Mouse (Mus musculus): ENCODE measurements at regions not wholly inside any gene's neighbourhood (a gene's known extent, or its start where the extent isn't known, plus 50 kb on each side); places are given as distances from the start of the nearest gene placed in this dataset.

DNA sequence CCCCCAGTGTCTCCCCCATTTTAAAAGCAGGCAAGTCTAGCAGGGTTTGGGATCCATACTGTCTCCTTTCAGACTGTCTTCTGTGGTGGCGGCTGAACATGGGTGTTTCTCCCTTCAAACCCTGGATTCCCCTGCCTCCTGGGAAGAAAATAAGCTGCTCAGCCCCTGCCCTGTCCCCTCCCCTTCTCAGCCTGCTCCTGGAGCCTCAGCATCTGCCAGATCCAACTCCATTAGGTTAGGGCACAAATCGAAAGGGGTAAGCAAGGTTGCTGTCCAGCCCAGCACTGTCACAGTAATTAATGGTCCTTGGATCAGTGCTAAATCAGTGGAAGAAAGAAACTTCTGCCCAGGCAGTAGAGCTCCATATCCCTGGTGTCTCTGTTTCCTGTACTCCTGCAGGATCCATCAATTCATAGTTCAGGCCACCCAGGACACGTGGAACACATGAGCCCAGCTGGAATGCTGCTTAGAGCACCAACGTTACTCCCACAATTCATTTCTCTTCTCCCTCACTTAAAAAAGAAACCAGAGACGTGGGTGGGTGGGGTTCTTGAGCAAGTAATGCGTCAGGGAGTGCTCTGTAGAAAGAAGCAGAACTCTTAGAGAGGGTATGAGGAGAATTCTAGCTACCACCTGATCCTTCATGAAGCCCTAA, 93.0 kb upstream of the Adpgk start:
- no peak overlapping the region for H3K4me2 ChIP-seq (ENCODE audit: low read length)
- no peak overlapping the region for H3K4me3 ChIP-seq (replicated peaks; ENCODE audit: low read length)
- H3K9me3 ChIP-seq (ENCODE audit: control insufficient read depth, low read length) = no peaks in the 10 kb centered on the region
- no peak overlapping the region for H3K9ac ChIP-seq (replicated peaks; ENCODE audit: low read depth, low read length)
- 56% methylated on average over 6 of the region's 6 CpGs for WGBS
- no peaks in the 10 kb centered on the region for H3K27me3 ChIP-seq (replicated peaks; ENCODE audit: control insufficient read depth, insufficient read depth, low read length)
- H3K4me1 ChIP-seq (replicated peaks; ENCODE audit: control insufficient read depth, insufficient read depth, low read length) = peaks cover 33% of the 10 kb centered on the region
- ATAC-seq = no peak
- no peaks in the 10 kb centered on the region for H3K36me3 ChIP-seq (ENCODE audit: control insufficient read depth, insufficient read depth)
- H3K27ac ChIP-seq (ENCODE audit: low read length) = peak overlapping the region; percentile 39; the same call in 1 of the 2 replicates

DNA sequence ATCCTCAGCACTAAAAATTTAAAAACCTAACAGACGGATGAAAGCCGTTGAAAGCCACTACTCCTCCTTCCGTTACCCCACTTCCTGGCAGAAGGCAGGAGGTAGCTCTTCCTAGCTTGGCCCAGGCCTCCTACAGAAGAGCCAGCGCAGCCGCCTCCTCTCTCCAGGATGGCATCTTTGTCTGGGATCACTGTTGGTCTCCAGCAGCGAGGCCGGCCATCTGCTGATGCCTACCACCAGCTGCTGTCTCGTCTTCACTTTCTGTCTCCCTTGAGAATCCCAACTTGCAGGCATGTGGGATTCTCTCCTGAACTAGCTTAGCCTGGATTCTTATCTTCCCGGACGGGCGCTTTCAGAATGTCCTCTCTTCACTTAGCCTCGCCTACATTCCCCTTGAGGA, 93.9 kb upstream of the Adpgk start:
- Histone ChIP-seq H3K9ac (replicated peaks; ENCODE audit: low read depth, low read length) (no peak overlapping the region), H3K27me3 (replicated peaks; ENCODE audit: control insufficient read depth, insufficient read depth, low read length) (no peaks in the 10 kb centered on the region), H3K36me3 (ENCODE audit: control insufficient read depth, insufficient read depth) (no peaks in the 10 kb centered on the region), H3K27ac (ENCODE audit: low read length) (peak overlapping the region; percentile 41), H3K4me1 (replicated peaks; ENCODE audit: control insufficient read depth, insufficient read depth, low read length) (peaks cover 27% of the 10 kb centered on the region), H3K4me2 (ENCODE audit: low read length) (no peak overlapping the region), H3K9me3 (ENCODE audit: control insufficient read depth, low read length) (no peaks in the 10 kb centered on the region), H3K4me3 (replicated peaks; ENCODE audit: low read length) (no peak overlapping the region)
- WGBS = 64% methylated on average over 12 of the region's 12 CpGs
- peak; percentile 81 for ATAC-seq

DNA sequence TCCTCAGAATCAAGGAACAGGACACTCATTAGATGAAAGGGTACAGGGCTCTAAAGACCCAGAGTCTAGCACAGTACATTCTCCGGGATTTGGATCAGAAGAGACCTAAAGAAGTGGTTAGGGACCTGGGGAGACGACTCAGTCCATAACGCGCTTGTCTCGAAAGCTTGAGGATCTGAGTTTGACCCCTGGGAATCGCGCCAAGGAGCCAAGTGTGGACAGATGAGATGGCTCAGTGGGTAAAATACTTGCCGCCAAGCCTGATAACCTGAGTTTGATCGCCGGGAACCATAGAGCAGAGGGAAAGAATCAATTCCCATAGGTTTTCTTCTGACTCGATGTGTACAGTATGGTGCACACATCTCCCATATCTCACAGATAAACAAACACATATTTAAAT, 97.4 kb upstream of the Adpgk start:
- Histone ChIP-seq H3K9me3 (ENCODE audit: control insufficient read depth, low read length) (no peaks in the 10 kb centered on the region), H3K9ac (replicated peaks; ENCODE audit: low read depth, low read length) (no peak overlapping the region), H3K4me2 (ENCODE audit: low read length) (no peak overlapping the region), H3K27ac (ENCODE audit: low read length) (no peak overlapping the region), H3K27me3 (replicated peaks; ENCODE audit: control insufficient read depth, insufficient read depth, low read length) (no peaks in the 10 kb centered on the region), H3K36me3 (ENCODE audit: control insufficient read depth, insufficient read depth) (no peaks in the 10 kb centered on the region), H3K4me1 (replicated peaks; ENCODE audit: control insufficient read depth, insufficient read depth, low read length) (peaks cover 17% of the 10 kb centered on the region), H3K4me3 (replicated peaks; ENCODE audit: low read length) (no peak overlapping the region)
- no peak for ATAC-seq
- WGBS = 94% methylated on average over 11 of the region's 11 CpGs

DNA sequence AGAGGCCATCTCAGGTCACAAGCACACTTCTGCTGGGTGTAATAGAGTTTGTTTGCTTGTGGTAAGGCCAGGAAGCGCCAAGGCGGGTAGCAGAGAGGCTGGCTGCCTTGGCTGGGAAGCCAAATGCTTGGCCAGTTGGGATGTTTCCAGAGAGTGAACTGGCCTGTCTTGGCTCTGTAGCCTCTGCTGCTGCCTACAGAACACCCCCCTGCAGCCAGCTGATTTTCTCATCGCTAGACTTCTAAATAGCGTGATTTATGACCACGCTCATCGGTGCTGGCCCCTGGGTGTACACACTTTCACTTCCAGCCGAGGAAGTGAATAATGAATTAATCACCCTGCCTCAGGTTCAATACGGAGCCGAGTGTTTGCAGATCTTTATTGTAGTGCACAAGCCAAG, 102.2 kb upstream of the Adpgk start:
- no peaks in the 10 kb centered on the region for H3K27me3 ChIP-seq (replicated peaks; ENCODE audit: control insufficient read depth, insufficient read depth, low read length)
- no peaks in the 10 kb centered on the region for H3K9me3 ChIP-seq (ENCODE audit: control insufficient read depth, low read length)
- whole genome bisulfite sequencing = 57% methylated on average over 9 of the region's 9 CpGs
- no peak for ATAC-seq
- H3K36me3 ChIP-seq (ENCODE audit: control insufficient read depth, insufficient read depth) = no peaks in the 10 kb centered on the region
- H3K27ac ChIP-seq (ENCODE audit: low read length) = no peak overlapping the region
- H3K9ac ChIP-seq (replicated peaks; ENCODE audit: low read depth, low read length) = no peak overlapping the region
- H3K4me3 ChIP-seq (replicated peaks; ENCODE audit: low read length) = no peak overlapping the region
- peaks cover 6% of the 10 kb centered on the region; the same call in 1 of the 2 replicates for H3K4me1 ChIP-seq (replicated peaks; ENCODE audit: control insufficient read depth, insufficient read depth, low read length)
- no peak overlapping the region for H3K4me2 ChIP-seq (ENCODE audit: low read length)

DNA sequence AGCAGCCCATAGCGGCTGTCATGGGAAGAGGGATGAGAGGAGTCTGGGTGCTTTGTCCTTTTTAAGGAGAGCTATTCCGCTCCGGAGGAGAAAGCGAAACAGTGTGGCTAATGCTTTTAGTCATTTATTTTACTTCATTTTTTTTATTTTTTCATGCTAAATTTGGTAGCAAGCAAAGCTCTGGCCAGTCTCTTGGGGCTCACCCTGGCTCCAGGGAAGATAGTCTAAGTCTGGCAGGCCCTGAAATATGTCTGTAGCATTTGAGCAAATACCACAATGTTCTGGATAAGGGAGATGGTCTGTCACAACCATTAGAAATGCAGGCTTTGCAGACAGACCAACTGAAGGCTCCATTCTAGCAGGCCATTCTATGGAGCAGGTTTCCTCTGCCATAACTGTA, 102.9 kb upstream of the Adpgk start:
- no peak overlapping the region for H3K4me3 ChIP-seq (replicated peaks; ENCODE audit: low read length)
- H3K4me2 ChIP-seq (ENCODE audit: low read length) = no peak overlapping the region
- no peaks in the 10 kb centered on the region for H3K9me3 ChIP-seq (ENCODE audit: control insufficient read depth, low read length)
- WGBS = 67% methylated on average over 4 of the region's 4 CpGs
- no peak overlapping the region for H3K27ac ChIP-seq (ENCODE audit: low read length)
- no peaks in the 10 kb centered on the region for H3K36me3 ChIP-seq (ENCODE audit: control insufficient read depth, insufficient read depth)
- ATAC-seq = no peak
- no peak overlapping the region for H3K9ac ChIP-seq (replicated peaks; ENCODE audit: low read depth, low read length)
- H3K4me1 ChIP-seq (replicated peaks; ENCODE audit: control insufficient read depth, insufficient read depth, low read length) = peaks cover 6% of the 10 kb centered on the region; the same call in 1 of the 2 replicates
- H3K27me3 ChIP-seq (replicated peaks; ENCODE audit: control insufficient read depth, insufficient read depth, low read length) = no peaks in the 10 kb centered on the region

DNA sequence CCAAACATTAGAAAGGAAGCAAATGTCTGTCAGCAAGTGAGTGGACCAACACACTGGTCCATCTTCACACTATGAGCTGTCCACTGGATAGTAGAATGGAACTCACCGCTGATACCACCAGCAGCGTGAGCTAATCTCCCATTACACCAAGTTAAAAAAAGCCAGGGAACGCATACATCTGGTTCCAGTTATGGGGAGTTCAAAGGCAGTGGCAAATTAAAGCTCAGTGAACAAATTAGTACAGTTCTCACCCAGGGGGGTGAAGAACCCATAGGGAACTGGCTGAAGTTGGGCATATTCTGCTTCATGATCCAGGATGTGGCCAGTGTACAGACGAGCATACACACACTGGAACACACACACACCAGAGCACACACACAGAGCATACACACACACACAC, 105.0 kb upstream of the Adpgk start:
- H3K4me1 ChIP-seq (replicated peaks; ENCODE audit: control insufficient read depth, insufficient read depth, low read length) = peaks cover 6% of the 10 kb centered on the region; the same call in 1 of the 2 replicates
- no peak overlapping the region for H3K4me2 ChIP-seq (ENCODE audit: low read length)
- H3K9me3 ChIP-seq (ENCODE audit: control insufficient read depth, low read length) = no peaks in the 10 kb centered on the region
- no peaks in the 10 kb centered on the region for H3K36me3 ChIP-seq (ENCODE audit: control insufficient read depth, insufficient read depth)
- H3K9ac ChIP-seq (replicated peaks; ENCODE audit: low read depth, low read length) = no peak overlapping the region
- 69% methylated on average over 4 of the region's 4 CpGs for WGBS
- ATAC-seq = no peak
- H3K27me3 ChIP-seq (replicated peaks; ENCODE audit: control insufficient read depth, insufficient read depth, low read length) = no peaks in the 10 kb centered on the region
- H3K4me3 ChIP-seq (replicated peaks; ENCODE audit: low read length) = no peak overlapping the region
- no peak overlapping the region for H3K27ac ChIP-seq (ENCODE audit: low read length)

DNA sequence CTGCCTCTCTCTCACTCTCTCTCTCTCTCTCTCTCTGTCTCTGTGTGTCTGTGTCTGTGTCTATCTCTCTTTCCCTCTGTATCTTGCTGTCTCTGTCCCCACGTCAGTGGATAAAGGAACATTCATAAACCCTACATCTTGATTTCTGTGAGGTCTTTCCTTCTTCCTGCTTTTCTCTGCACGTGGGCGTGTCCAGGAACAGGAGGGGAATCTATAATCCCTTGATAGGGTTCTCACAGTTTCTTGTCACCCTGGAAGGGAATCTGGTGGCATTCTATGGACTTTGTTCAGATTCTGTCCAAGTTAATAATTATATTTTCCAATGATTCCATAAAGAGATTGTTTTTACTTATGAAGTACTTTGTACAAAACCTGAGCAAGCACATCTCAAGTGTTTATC, 107.3 kb upstream of the Adpgk start:
- WGBS = 69% methylated on average over 3 of the region's 3 CpGs

DNA sequence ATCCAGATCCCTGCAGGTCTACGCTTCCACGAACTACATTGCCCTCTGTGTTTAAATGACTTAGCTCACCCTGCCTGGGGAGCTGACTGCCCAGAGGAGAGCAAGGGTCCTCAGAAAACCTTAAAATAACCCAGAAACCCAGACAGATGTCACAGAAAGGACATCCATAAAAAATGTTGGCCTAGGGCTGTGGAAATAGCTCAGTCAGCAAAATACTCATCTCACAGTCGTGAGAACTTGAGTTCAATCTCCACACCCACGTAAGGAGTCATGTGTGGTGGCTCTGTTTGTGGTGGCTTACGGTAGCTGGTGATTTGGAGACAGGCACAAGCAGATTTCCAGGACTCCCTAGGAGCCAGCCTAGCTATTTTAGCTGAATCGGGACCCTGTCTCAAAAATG, 108.5 kb upstream of the Adpgk start:
- Histone ChIP-seq H3K27me3 (replicated peaks; ENCODE audit: control insufficient read depth, insufficient read depth, low read length) (no peaks in the 10 kb centered on the region), H3K4me1 (replicated peaks; ENCODE audit: control insufficient read depth, insufficient read depth, low read length) (no peaks in the 10 kb centered on the region), H3K27ac (ENCODE audit: low read length) (no peak overlapping the region), H3K4me3 (replicated peaks; ENCODE audit: low read length) (no peak overlapping the region), H3K4me2 (ENCODE audit: low read length) (no peak overlapping the region), H3K9ac (replicated peaks; ENCODE audit: low read depth, low read length) (no peak overlapping the region), H3K36me3 (ENCODE audit: control insufficient read depth, insufficient read depth) (no peaks in the 10 kb centered on the region), H3K9me3 (ENCODE audit: control insufficient read depth, low read length) (no peaks in the 10 kb centered on the region)
- WGBS = 86% methylated on average over 6 of the region's 6 CpGs
- no peak for ATAC-seq

More for the DNA sequence above, 107.3 kb upstream of the Adpgk start:
- Histone ChIP-seq H3K36me3 (ENCODE audit: control insufficient read depth, insufficient read depth) (no peaks in the 10 kb centered on the region), H3K4me3 (replicated peaks; ENCODE audit: low read length) (no peak overlapping the region), H3K27me3 (replicated peaks; ENCODE audit: control insufficient read depth, insufficient read depth, low read length) (no peaks in the 10 kb centered on the region), H3K9ac (replicated peaks; ENCODE audit: low read depth, low read length) (no peak overlapping the region), H3K4me2 (ENCODE audit: low read length) (no peak overlapping the region), H3K9me3 (ENCODE audit: control insufficient read depth, low read length) (no peaks in the 10 kb centered on the region), H3K4me1 (replicated peaks; ENCODE audit: control insufficient read depth, insufficient read depth, low read length) (no peaks in the 10 kb centered on the region), H3K27ac (ENCODE audit: low read length) (no peak overlapping the region)
- no peak for ATAC-seq

DNA sequence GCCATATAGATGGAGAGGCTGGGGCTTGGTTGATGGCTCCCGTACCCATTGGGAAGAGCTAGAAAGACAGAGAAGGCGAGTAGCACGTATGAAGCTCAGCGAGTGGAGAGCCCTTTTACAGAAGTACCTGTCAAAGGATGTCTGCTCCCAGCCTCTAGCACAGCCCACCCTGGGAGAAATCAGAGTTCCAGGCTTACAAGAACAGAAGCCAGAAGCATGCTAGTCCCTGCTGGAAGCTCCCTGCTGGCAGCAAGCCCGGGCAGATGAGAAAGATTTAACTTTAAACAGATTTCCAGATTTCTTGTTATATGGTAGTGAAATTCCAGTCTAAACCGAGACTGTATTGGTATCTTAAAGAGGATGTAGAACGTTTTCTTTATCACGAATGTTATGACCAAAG, 108.9 kb upstream of the Adpgk start:
- Histone ChIP-seq H3K36me3 (ENCODE audit: control insufficient read depth, insufficient read depth) (no peaks in the 10 kb centered on the region), H3K4me1 (replicated peaks; ENCODE audit: control insufficient read depth, insufficient read depth, low read length) (no peaks in the 10 kb centered on the region), H3K4me2 (ENCODE audit: low read length) (no peak overlapping the region), H3K4me3 (replicated peaks; ENCODE audit: low read length) (no peak overlapping the region), H3K27ac (ENCODE audit: low read length) (no peak overlapping the region), H3K9ac (replicated peaks; ENCODE audit: low read depth, low read length) (no peak overlapping the region), H3K9me3 (ENCODE audit: control insufficient read depth, low read length) (no peaks in the 10 kb centered on the region), H3K27me3 (replicated peaks; ENCODE audit: control insufficient read depth, insufficient read depth, low read length) (no peaks in the 10 kb centered on the region)
- WGBS = 70% methylated on average over 8 of the region's 8 CpGs
- no peak for ATAC-seq

DNA sequence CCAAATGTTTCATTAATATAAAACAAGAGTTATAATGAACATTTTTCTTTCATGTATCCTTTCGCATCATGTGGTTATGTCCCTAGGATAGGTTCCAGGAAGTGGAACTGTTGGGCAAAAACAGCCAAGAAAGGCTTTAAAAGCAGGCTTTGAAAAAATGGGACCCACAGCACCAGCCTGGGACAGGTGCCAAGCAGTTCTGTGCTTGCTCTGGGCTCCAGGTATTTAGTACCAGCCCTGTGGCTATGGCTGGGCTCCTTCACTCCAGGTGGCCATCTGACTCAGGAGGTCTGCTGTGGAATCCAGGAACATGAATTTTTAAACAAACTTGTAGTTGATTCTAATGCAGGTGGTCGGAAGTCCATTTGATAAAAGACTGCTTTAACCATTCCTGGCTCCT, 119.8 kb upstream of the Adpgk start:
- no peak for ATAC-seq
- Histone ChIP-seq H3K27me3 (replicated peaks; ENCODE audit: control insufficient read depth, insufficient read depth, low read length) (no peaks in the 10 kb centered on the region), H3K4me3 (replicated peaks; ENCODE audit: low read length) (no peak overlapping the region), H3K9ac (replicated peaks; ENCODE audit: low read depth, low read length) (no peak overlapping the region), H3K27ac (ENCODE audit: low read length) (peak overlapping the region; percentile 57; the same call in 1 of the 2 replicates), H3K4me2 (ENCODE audit: low read length) (no peak overlapping the region), H3K9me3 (ENCODE audit: control insufficient read depth, low read length) (no peaks in the 10 kb centered on the region), H3K4me1 (replicated peaks; ENCODE audit: control insufficient read depth, insufficient read depth, low read length) (peaks cover 9% of the 10 kb centered on the region), H3K36me3 (ENCODE audit: control insufficient read depth, insufficient read depth) (no peaks in the 10 kb centered on the region)
- WGBS = 56% methylated on average over 2 of the region's 2 CpGs

Measured in forebrain, embryonic 16.5 days (tissue).